Mouse (Mus musculus) heart, embryonic 14.5 days (tissue): ENCODE measurements around the gene Ssu2. TPM values are rescaled to one million over a fixed set of nuclear protein-coding genes. Genes with fewer than 3 reads are reported as not detected.
A peak's percentile ranks its signal among the peaks of the same experiment; 100 is the strongest.

Experiments
- ATAC-seq: fragments of 200-750 bp; cut with Nextera tagmentation; 2 replicates; pipeline ENCODE4 v1.8.0; 2017; ENCODE audit warnings: low read depth, moderate TSS enrichment; ENCODE audit not compliant: insufficient number of reproducible peaks, insufficient read depth, low FRiP score
- H3K27ac ChIP-seq, 2 experiments: fragments of 200-500 bp in 1 of 2; fragments of 300-500 bp in 1 of 2; sonication (generic) in 1 of 2; replicated peaks in 1 of 2; 2 replicates each; pipeline ENCODE4 v1.5.1; 2012 to 2014; ENCODE audit warnings: low read depth in 2 of 2, low read length in 2 of 2, control low read depth in 1 of 2, mild to moderate bottlenecking in 1 of 2, mixed read lengths in 1 of 2; ENCODE audit not compliant: control insufficient read depth in 1 of 2, insufficient read depth in 1 of 2
- H3K27me3 ChIP-seq: fragments of 300-500 bp; sonication (generic); 2 replicates; pipeline ENCODE4 v1.6.1; 2014; ENCODE audit warnings: mild to moderate bottlenecking, low read length, control low read depth; ENCODE audit not compliant: control insufficient read depth, insufficient read depth
- H3K36me3 ChIP-seq: fragments of 300-500 bp; sonication (generic); 2 replicates; pipeline ENCODE4 v1.6.1; 2014; ENCODE audit warnings: mild to moderate bottlenecking, control low read depth, low read length, mixed read lengths; ENCODE audit not compliant: control insufficient read depth, insufficient read depth
- H3K4me1 ChIP-seq, 2 experiments: fragments of 200-500 bp in 1 of 2; fragments of 300-500 bp in 1 of 2; sonication (generic) in 1 of 2; 2 replicates each; pipeline ENCODE4 v1.6.1; 2012 to 2014; ENCODE audit warnings: low read length in 2 of 2, control low read depth in 1 of 2, mixed read lengths in 1 of 2; ENCODE audit not compliant: control insufficient read depth in 2 of 2, insufficient read depth in 2 of 2
- H3K4me2 ChIP-seq: fragments of 300-500 bp; sonication (generic); 2 replicates; pipeline ENCODE4 v1.6.1; 2014; ENCODE audit warnings: mild to moderate bottlenecking, low read length
- H3K4me3 ChIP-seq, 2 experiments: fragments of 200-500 bp in 1 of 2; fragments of 300-500 bp in 1 of 2; sonication (generic) in 1 of 2; 2 replicates each; pipeline ENCODE4 v1.5.1; 2012 to 2014; ENCODE audit warnings: low read length in 2 of 2, mild to moderate bottlenecking in 2 of 2, control low read depth in 1 of 2, low read depth in 1 of 2, moderate library complexity in 1 of 2; ENCODE audit not compliant: control insufficient read depth in 1 of 2, insufficient read depth in 1 of 2
- H3K9ac ChIP-seq: fragments of 300-500 bp; sonication (generic); 2 replicates; pipeline ENCODE4 v1.6.1; 2014; ENCODE audit warnings: mild to moderate bottlenecking, low read length
- H3K9me3 ChIP-seq: fragments of 300-500 bp; sonication (generic); 2 replicates; pipeline ENCODE4 v1.6.1; 2016; ENCODE audit warnings: low read length, control low read depth; ENCODE audit not compliant: control insufficient read depth
- WGBS: fragments of 180-500 bp; shearing (Covaris S2); extraction: QIAGEN DNeasy Blood & Tissue Kit; methylation state at CpG from one replicate; pipeline ENCODE4 v1.1.7; 2014; 5-methylcytosine and 5-hydroxymethylcytosine counted together
- polyA plus RNA-seq: library from polyadenylated mRNA; unstranded; fragments of >200 nt; fragmentation: Nextera tagmentation; extraction: Ambion mirVana; gene quantifications from 2 replicates; pipeline ENCODE4 v1.2.1, GENCODE M21; 2014

The Ssu2 gene
- polyA plus RNA-seq, 1 experiment from 2014 or later = 2.8 TPM

GRCm38 (mm10) chr6:112339016-112339415, 48.8 kb downstream of the Ssu2 start:
- 81% methylated on average over 4 of the region's 4 CpGs for WGBS
- H3K36me3 ChIP-seq = no peaks in the 10 kb centered on the region
- no peak for ATAC-seq

GRCm38 (mm10) chr6:112337667-112338066, 50.2 kb downstream of the Ssu2 start:
- no peak overlapping the region for H3K9ac ChIP-seq
- H3K4me3 ChIP-seq = no peak overlapping the region
- no peak for ATAC-seq
- H3K27ac ChIP-seq = no peak overlapping the region
- H3K36me3 ChIP-seq = no peaks in the 10 kb centered on the region
- WGBS = 81% methylated on average over 6 of the region's 6 CpGs
- no peak overlapping the region for H3K4me2 ChIP-seq
- H3K27me3 ChIP-seq = no peaks in the 10 kb centered on the region
- no peaks in the 10 kb centered on the region for H3K9me3 ChIP-seq
- H3K4me1 ChIP-seq = no peaks in the 10 kb centered on the region

More at GRCm38 (mm10) chr6:112339016-112339415, 48.8 kb downstream of the Ssu2 start:
- Histone ChIP-seq H3K27ac (no peak overlapping the region), H3K4me1 (no peaks in the 10 kb centered on the region), H3K27me3 (no peaks in the 10 kb centered on the region), H3K9me3 (no peaks in the 10 kb centered on the region), H3K9ac (no peak overlapping the region), H3K4me3 (no peak overlapping the region), H3K4me2 (no peak overlapping the region)

- Histone ChIP-seq H3K4me3 (no peak overlapping the region), H3K27me3 (no peaks in the 10 kb centered on the region), H3K9ac (no peak overlapping the region), H3K4me2 (no peak overlapping the region), H3K27ac (no peak overlapping the region), H3K4me1 (no peaks in the 10 kb centered on the region), H3K36me3 (peaks cover 30% of the 10 kb centered on the region), H3K9me3 (no peaks in the 10 kb centered on the region)
- no peak for ATAC-seq
- WGBS = 79% methylated on average over 5 of the region's 5 CpGs
Observed at GRCm38 (mm10) chr6:112333930-112334329, 53.9 kb downstream of the Ssu2 start.

GRCm38 (mm10) chr6:112331223-112331598, 56.6 kb downstream of the Ssu2 start:
- no peaks in the 10 kb centered on the region for H3K9me3 ChIP-seq
- 78% methylated on average over 6 of the region's 6 CpGs for WGBS
- H3K36me3 ChIP-seq = peaks cover 35% of the 10 kb centered on the region
- H3K27ac ChIP-seq = no peak overlapping the region
- no peak overlapping the region for H3K4me2 ChIP-seq
- no peak for ATAC-seq
- no peaks in the 10 kb centered on the region for H3K27me3 ChIP-seq
- H3K9ac ChIP-seq = no peak overlapping the region
- no peak overlapping the region for H3K4me3 ChIP-seq
- H3K4me1 ChIP-seq = peaks cover 0 to 4% of the 10 kb centered on the region in 2 experiments; a peak in 1 of 4 replicates

- no peaks in the 10 kb centered on the region for H3K27me3 ChIP-seq
- no peaks in the 10 kb centered on the region for H3K9me3 ChIP-seq
- no peak for ATAC-seq
- H3K9ac ChIP-seq = no peak overlapping the region
- H3K4me1 ChIP-seq = peaks cover 0 to 4% of the 10 kb centered on the region in 2 experiments; a peak in 1 of 4 replicates
- 89% methylated on average over 5 of the region's 5 CpGs for WGBS
- H3K36me3 ChIP-seq = peaks cover 35% of the 10 kb centered on the region
- no peak overlapping the region for H3K4me2 ChIP-seq
- H3K27ac ChIP-seq = no peak overlapping the region
- H3K4me3 ChIP-seq = no peak overlapping the region
Observed at GRCm38 (mm10) chr6:112330520-112331222, 57.2 kb downstream of the Ssu2 start.

- 0 out of 4 replicates have a peak overlapping the region, but pooled peaks of 1 of the 2 experiments have one; percentile 29 for H3K27ac ChIP-seq
- no peak overlapping the region for H3K9ac ChIP-seq
- 65% methylated on average over 5 of the region's 5 CpGs for WGBS
- H3K4me3 ChIP-seq = no peak overlapping the region
- peaks cover 48% of the 10 kb centered on the region for H3K36me3 ChIP-seq
- peaks cover 0 to 4% of the 10 kb centered on the region in 2 experiments; a peak in 1 of 4 replicates for H3K4me1 ChIP-seq
- no peak overlapping the region for H3K4me2 ChIP-seq
- no peaks in the 10 kb centered on the region for H3K27me3 ChIP-seq
- H3K9me3 ChIP-seq = no peaks in the 10 kb centered on the region
- no peak for ATAC-seq
Observed at GRCm38 (mm10) chr6:112327793-112328192, 60.0 kb downstream of the Ssu2 start.

- H3K27ac ChIP-seq = no peak overlapping the region
- peaks cover 0 to 4% of the 10 kb centered on the region in 2 experiments; a peak in 1 of 4 replicates for H3K4me1 ChIP-seq
- H3K4me2 ChIP-seq = no peak overlapping the region
- WGBS = 93% methylated on average over 3 of the region's 3 CpGs
- no peak overlapping the region for H3K9ac ChIP-seq
- no peak overlapping the region for H3K4me3 ChIP-seq
- no peak for ATAC-seq
- H3K27me3 ChIP-seq = no peaks in the 10 kb centered on the region
- peaks cover 39% of the 10 kb centered on the region for H3K36me3 ChIP-seq
- H3K9me3 ChIP-seq = no peaks in the 10 kb centered on the region
Observed at GRCm38 (mm10) chr6:112325213-112325612, 62.6 kb downstream of the Ssu2 start.

GRCm38 (mm10) chr6:112322916-112323315, 64.9 kb downstream of the Ssu2 start:
- no peak for ATAC-seq
- H3K9me3 ChIP-seq = no peaks in the 10 kb centered on the region
- H3K4me3 ChIP-seq = no peak overlapping the region
- peaks cover 0 to 4% of the 10 kb centered on the region in 2 experiments; a peak in 1 of 4 replicates for H3K4me1 ChIP-seq
- H3K27me3 ChIP-seq = no peaks in the 10 kb centered on the region
- H3K9ac ChIP-seq = no peak overlapping the region
- H3K36me3 ChIP-seq = peaks cover 39% of the 10 kb centered on the region
- no peak overlapping the region for H3K4me2 ChIP-seq
- 86% methylated on average over 5 of the region's 5 CpGs for WGBS
- H3K27ac ChIP-seq = no peak overlapping the region
